ENCODE assay signal across 10 mouse cellular contexts in the genomic region with DNA sequence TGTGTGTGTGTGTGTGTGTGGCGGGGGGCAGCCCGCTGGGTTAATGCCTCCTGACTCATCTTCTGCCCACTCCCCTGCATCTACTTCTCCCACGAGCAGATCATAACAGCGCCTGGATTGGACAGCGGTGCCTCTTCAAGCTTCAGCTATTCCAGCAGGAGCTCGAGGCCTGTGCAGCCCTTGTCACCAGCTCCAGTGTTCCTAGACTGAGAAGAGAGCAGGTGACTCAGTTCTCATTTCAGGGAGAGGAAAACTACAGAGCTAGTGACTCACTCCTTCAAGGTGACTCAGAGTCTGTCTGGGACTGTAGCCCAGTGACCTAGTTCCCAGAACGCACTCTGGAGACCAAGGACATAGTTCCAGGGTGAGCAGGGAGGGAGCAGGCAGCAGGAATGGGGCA.
DNase-seq lines count a peak whose midpoint lies in the region; ATAC-seq and TF ChIP-seq lines count a peak whose summit lies in the region.
"Had no signal": no experiment of that assay in that cellular context is flagged by ENCODE, and none has a peak within 500 bp of the region (broad histone marks: within the 10 kb centered on the region; RNA-seq: fewer than 3 reads in every experiment).

No protein-coding gene starts in this region.

- no peaks in the 10 kb centered on the region for H3K36me3 ChIP-seq in kidney, embryonic 15.5 days
- H3K36me3 ChIP-seq in liver, postnatal 0 days (replicated peaks; ENCODE audit: insufficient read depth, low read length), result no peaks in the 10 kb centered on the region
- H3K36me3 ChIP-seq: liver, embryonic 13.5 days had no signal

- H3K27me3 ChIP-seq in kidney, embryonic 15.5 days, result peaks cover 5% of the 10 kb centered on the region; the same call in 1 of the 2 replicates
- H3K27me3 ChIP-seq in Patski, result no peaks in the 10 kb centered on the region
- no peaks in the 10 kb centered on the region for H3K27me3 ChIP-seq in liver, postnatal 0 days (ENCODE audit: insufficient read depth, low read length)
- H3K27me3 ChIP-seq: liver, embryonic 13.5 days had no signal

- H3K4me3 ChIP-seq in kidney, embryonic 15.5 days (replicated peaks), result no peak overlapping the region
- H3K4me3 ChIP-seq in liver, postnatal 0 days (ENCODE audit: low read depth, low read length), result no peak overlapping the region
- H3K4me3 ChIP-seq: liver, embryonic 13.5 days had no signal

- no peak for TF ChIP-seq EP300 in liver, postnatal 0 days (IDR thresholded peaks at IDR 0.05; ENCODE audit: low read depth)

- in situ Hi-C loops in Patski (cut with MboI; ENCODE audit: low pct_unique_long_range_greater_than_20kb), result no loop called here

- ATAC-seq in kidney, embryonic 15.5 days (replicated peaks; ENCODE audit: low FRiP score), result no peak; the same call in 1 of the 2 replicates
- ATAC-seq in Patski, result peak; percentile 83
- ATAC-seq in megakaryocyte progenitor cell, adult 5-6 weeks (replicated peaks; ENCODE audit: poor library complexity), result no peak
- no peak for ATAC-seq in liver, postnatal 0 days

- TF ChIP-seq CTCF in Patski (IDR thresholded peaks at IDR 0.05), result no peak
- no peak for TF ChIP-seq CTCF in liver, postnatal 0 days (IDR thresholded peaks at IDR 0.05; ENCODE audit: low read depth)

- peak; percentile 57 for DNase-seq in kidney, adult 11 months
- DNase-seq in 3T3-L1 (ENCODE audit: low read depth, low spot score) (peak; percentile 93), Patski (ENCODE audit: low read depth, low spot score) (peak; percentile 86)
- peak; percentile 26 to 29 for DNase-seq in kidney, postnatal 36 days
- no peak for DNase-seq in spleen, postnatal 10 days (ENCODE audit: low spot score in 2 of 2)
- no peak for DNase-seq in liver, postnatal 0 days
- DNase-seq: liver, embryonic 13.5 days; thymus, adult 18-20 months had no signal

- no peak overlapping the region for H3K4me2 ChIP-seq in kidney, embryonic 15.5 days
- H3K4me2 ChIP-seq in liver, postnatal 0 days (ENCODE audit: low read depth, low read length), result no peak overlapping the region
- H3K4me2 ChIP-seq: liver, embryonic 13.5 days had no signal

- no peak overlapping the region for H3K9ac ChIP-seq in kidney, embryonic 15.5 days
- no peak overlapping the region for H3K9ac ChIP-seq in liver, postnatal 0 days (replicated peaks)
- H3K9ac ChIP-seq: liver, embryonic 13.5 days had no signal

- H3K9me3 ChIP-seq in kidney, embryonic 15.5 days (replicated peaks), result no peaks in the 10 kb centered on the region
- H3K9me3 ChIP-seq in liver, postnatal 0 days (ENCODE audit: low read length), result no peaks in the 10 kb centered on the region
- H3K9me3 ChIP-seq: liver, embryonic 13.5 days had no signal

- POLR2A ChIA-PET in Patski (lab: Charles Lee), result no interaction called here

- CTCF ChIA-PET in Patski (lab: Charles Lee), result no interaction called here

- H3K27ac ChIP-seq in kidney, embryonic 15.5 days, result no peak overlapping the region
- H3K27ac ChIP-seq in liver, postnatal 0 days (ENCODE audit: low read depth), result no peak overlapping the region
- H3K27ac ChIP-seq: liver, embryonic 13.5 days had no signal

- H3K4me1 ChIP-seq in kidney, embryonic 15.5 days, result peaks cover 19% of the 10 kb centered on the region; the same call in 1 of the 2 replicates
- H3K4me1 ChIP-seq in liver, postnatal 0 days (ENCODE audit: insufficient read depth), result no peaks in the 10 kb centered on the region
- H3K4me1 ChIP-seq: liver, embryonic 13.5 days had no signal

- 60% methylated on average over 7 of the region's 7 CpGs for WGBS in kidney, embryonic 15.5 days
- WGBS in liver, postnatal 0 days (ENCODE audit: insufficient replicate concordance), result 83% methylated on average over 7 of the region's 7 CpGs

Comparison
In these comparisons a context has a peak if more than half of its experiments do, and no peak if none do; other contexts are left out.
1. DNase-seq: peak in kidney, adult 11 months (single experiment), 3T3-L1 (single experiment), Patski (single experiment) and kidney, postnatal 36 days (2 of 2); none in spleen, postnatal 10 days (0 of 2) and liver, postnatal 0 days (single experiment).